Mouse (Mus musculus): ENCODE measurements at regions not wholly inside any gene's neighbourhood (a gene's known extent, or its start where the extent isn't known, plus 50 kb on each side); places are given as distances from the start of the nearest gene placed in this dataset.

DNA sequence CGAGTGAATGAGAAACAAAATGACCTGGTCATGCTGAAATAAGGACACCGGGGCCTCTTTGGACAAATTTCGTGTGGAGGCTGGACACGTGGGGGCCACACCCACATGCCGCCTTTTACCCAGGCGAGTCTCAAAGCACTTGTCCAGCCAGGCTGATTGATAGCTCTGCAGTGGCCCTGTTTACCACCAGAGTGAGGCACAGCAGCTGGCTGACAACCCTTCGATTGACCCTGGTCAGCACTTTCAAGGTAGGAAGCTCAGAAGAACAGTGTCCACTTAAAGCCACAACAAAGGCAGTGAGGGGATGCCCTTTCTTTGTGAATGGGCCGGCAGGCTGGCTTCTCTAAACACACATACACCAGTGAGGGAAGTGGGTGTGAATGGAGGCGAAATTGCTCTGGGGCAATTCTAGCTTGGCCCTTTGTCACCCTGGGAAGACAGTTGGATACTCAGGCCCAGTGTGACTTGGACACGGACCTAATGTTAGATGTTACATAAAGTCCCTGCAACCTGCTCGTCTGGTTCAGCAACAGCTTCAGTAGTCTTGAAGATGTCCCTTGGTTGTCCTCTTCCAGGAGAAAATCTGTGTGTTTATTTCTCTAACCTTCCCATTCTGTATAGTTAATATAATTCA lies 219.6 kb upstream of the Jarid2 start:
- no peak for DNase-seq (ENCODE audit: low spot score)

GRCm38 (mm10) chr13:44513378-44514285 lies 215.6 kb upstream of the Jarid2 start:
- no peak for DNase-seq (ENCODE audit: low spot score)

- no peak for DNase-seq (ENCODE audit: low spot score)
Observed at GRCm38 (mm10) chr13:44514636-44515158, 214.6 kb upstream of the Jarid2 start.

DNA sequence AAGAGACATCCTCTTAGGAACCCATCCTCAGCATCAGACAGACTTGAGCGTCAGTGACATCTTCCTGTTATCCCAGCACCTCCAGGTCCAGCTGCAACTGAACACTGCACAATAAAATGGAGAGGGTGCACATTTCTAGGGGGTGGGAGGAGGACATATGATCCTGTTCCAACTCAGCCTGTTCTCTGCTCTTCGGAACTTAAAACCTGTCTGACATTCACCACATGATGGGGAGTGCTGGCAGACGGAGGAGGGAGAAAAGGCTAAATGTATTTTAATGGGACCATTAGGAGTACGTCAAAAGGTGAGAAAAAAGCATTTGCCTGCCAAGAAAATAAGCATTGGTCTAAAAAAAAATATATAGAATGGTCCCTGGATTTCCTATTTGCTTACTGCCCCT lies 212.4 kb upstream of the Jarid2 start:
- DNase-seq (ENCODE audit: low spot score) = no peak

GRCm38 (mm10) chr13:44517312-44517711 lies 212.0 kb upstream of the Jarid2 start:
- DNase-seq (ENCODE audit: low spot score) = no peak

DNA sequence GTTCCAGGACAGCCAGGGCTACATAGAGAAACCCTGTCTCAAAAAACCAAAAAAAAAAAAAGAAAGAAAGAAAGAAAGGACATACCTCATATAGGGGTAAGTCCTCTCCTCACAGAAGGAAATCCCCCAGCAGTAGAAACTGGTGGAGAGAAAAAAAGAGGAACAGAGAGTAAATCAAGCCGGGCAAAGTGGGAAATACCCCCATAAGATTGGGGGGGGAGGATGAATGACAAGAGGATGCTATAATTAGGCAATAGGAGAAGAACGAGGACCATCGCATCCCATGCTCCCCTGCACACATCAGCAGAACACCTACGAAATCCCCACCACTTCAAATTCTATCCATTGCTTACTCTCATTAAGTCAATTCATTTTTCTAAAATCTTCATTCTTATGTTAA lies 211.1 kb upstream of the Jarid2 start:
- no peak for DNase-seq (ENCODE audit: low spot score)

DNA sequence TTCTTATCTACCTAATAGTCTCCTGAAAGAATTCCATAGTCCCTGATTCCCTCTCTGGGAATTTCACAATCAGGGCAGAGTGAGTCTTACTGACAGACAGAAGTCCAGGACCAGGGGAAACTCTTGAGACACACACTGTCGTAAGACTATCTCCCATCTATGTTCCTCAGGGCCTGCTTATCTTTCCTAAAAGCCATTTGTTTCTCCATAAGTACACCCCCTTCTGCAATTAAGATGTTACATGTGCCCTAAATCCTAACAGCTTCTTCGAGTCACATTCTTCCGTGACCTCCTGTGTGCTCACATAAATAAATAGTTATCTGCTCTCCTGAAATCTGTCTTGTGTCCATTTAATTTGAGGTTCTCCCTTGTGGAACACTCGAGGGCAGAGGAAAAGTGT lies 205.8 kb upstream of the Jarid2 start:
- no peak for DNase-seq (ENCODE audit: low spot score)

- DNase-seq (ENCODE audit: low spot score) = no peak
Observed at GRCm38 (mm10) chr13:44530867-44531564, 198.3 kb upstream of the Jarid2 start.

DNA sequence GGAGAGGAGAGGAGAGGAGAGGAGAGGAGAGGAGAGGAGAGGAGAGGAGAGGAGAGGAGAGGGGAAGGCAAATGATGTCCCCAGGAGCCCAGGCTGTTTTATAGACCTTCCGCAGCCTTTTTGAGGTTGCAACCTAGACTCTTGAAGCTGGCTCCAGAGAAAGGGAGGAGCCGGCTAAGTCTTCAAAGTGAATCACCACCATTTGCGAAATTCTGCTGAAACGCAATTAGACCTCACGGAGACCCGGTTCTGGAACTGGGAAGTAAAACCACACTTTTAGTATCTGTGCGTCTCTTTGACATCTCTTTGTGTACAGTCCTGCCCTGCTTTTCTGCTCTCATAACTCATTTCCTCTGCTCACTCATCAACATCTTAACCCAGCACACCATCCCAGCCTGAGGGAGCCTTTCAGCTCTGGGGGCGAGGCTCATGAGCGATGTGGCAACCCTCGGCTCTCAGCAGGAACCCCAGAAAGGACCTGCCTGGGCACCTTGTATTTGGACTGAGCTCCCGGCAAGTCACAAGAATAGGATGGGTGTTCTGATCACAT lies 196.6 kb upstream of the Jarid2 start:
- no peak for DNase-seq (ENCODE audit: low spot score)

GRCm38 (mm10) chr13:44534575-44535080 lies 194.6 kb upstream of the Jarid2 start:
- DNase-seq (ENCODE audit: low spot score) = no peak

GRCm38 (mm10) chr13:44535441-44535840 lies 193.8 kb upstream of the Jarid2 start:
- no peak for DNase-seq (ENCODE audit: low spot score)

GRCm38 (mm10) chr13:44538238-44538637 lies 191.0 kb upstream of the Jarid2 start:
- no peak for DNase-seq (ENCODE audit: low spot score)

DNA sequence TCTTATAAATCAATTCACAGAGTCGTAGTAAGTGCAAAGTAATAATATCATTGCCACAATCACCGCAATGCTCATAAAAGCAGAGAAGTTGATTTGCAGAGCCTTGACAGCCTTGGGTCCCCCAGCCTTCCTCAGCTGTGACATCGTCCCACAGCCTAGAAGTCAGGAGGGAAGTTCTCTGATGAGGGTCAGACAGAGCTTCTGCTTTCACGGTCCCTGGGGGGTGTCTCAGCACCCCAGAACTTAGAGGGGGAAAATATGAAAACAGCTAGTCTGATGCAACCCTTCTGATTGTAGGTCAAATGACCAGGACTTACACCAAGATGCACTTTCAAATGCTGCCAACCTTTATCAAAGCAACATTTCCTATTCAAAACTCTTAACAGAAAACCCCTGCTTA lies 188.9 kb upstream of the Jarid2 start:
- no peak for DNase-seq (ENCODE audit: low spot score)

GRCm38 (mm10) chr13:44541243-44541653 lies 188.0 kb upstream of the Jarid2 start:
- no peak for DNase-seq (ENCODE audit: low spot score)

GRCm38 (mm10) chr13:44544786-44545185 lies 184.5 kb upstream of the Jarid2 start:
- no peak for DNase-seq (ENCODE audit: low spot score)

DNA sequence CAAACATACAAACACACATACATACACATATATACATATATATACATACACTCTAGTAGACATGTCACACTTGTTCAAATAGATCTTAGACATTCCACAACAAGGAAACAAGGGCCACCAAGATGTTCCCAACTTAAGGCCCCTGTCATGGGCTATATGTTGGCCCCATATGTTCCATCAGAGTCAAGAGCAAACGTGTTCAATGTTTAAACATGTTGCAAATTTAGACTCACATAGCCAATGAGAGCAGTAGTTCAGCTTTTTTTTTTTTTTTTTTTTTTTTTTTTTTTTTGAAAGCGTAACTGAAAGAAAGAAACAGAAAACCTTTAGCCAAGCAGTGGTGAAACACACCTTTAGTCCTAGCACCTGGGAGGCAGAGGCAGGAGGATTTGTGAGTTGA lies 183.0 kb upstream of the Jarid2 start:
- DNase-seq (ENCODE audit: low spot score) = no peak

GRCm38 (mm10) chr13:44548880-44549279 lies 180.4 kb upstream of the Jarid2 start:
- DNase-seq (ENCODE audit: low spot score) = no peak

DNA sequence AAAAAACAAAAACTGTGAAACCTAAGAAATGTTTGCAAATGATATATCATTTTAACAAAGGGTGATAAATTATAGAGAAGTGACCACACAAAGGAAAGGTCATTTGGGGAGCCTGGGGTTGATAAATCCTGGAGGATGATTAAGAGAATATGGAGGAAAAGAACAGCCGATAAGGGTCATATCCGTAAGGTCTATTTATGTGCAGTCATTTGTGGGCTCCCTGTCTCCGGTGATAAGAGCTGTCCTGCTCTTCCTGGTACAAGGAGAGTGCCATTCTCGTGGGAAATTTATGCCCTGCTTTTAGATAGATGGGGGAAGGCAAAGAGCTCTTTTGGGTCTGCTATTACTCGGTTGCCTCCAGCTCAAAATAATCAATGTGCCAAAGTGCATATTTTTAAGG lies 175.9 kb upstream of the Jarid2 start:
- DNase-seq (ENCODE audit: low spot score) = no peak

DNA sequence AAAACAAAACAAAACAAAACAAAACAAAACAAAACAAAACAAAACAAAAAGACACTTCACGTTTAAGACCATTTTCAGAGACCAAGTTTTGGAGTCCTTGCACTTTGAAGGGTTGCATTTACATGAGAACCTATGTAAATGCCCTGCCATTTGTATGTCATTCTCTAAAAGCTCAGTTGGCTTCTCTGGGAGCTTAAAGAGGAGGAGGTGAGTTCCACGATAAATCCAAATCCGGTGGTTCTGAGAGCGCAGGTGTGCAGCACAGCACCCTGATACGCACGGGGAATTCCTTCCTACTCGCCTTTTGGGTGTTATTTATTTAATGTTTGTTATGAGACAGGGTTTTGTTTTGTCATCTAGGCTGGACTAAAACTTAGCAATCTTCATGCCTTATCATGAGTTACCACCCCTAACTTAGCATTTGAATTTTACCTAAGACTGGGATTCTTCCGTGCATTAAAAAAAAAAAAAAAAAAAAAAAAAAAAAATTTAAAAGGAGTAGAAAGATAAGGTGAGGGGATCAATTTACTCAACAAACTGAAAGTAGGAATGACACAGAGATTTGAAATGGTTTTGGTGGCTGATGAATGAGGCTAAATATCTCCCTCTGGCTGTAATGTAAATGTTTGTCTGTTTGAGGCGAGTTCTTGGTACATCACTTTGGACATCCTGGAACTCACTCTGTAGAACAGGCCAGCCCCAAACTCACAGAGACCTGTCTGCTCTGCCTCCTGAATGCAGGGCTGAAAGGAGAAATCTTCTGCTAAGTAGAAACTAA lies 174.4 kb upstream of the Jarid2 start:
- no peak for DNase-seq (ENCODE audit: low spot score)

- no peak for DNase-seq (ENCODE audit: low spot score)
Observed at GRCm38 (mm10) chr13:44555979-44556378, 173.3 kb upstream of the Jarid2 start.

DNA sequence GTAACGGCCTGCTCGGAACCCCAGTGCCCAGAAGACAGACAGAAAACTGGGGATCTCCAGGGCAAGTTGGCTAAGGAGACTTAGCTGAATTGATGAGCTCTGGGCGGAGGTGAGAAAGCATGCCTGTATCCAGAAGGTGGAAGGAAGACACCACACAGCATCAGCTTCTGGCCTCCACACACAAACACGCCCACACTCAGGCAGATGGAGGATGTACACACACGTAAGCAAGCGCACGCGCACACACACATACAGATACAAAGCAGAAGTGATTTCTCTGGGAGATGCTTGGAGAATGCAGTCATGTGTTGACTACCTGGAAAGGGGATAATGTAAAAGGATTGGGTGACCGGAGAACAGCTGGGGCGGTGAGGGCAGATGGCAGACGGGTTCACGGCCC lies 171.2 kb upstream of the Jarid2 start:
- DNase-seq (ENCODE audit: low spot score) = no peak

Measured in urinary bladder, postnatal 25 days (tissue).